Mouse (Mus musculus): ENCODE measurements around the gene Sh3bgrl3.

The Sh3bgrl3 gene

GRCm38 (mm10) chr4:134112403-134112802 is 16.2 kb downstream of the Sh3bgrl3 start:
- DNase-seq (ENCODE audit: low read depth, low spot score): no peak

- DNase-seq (ENCODE audit: low read depth, low spot score): peak; percentile 33
Measured at GRCm38 (mm10) chr4:134110653-134111052, 17.9 kb downstream of the Sh3bgrl3 start.

GRCm38 (mm10) chr4:134108196-134108595 is 20.4 kb downstream of the Sh3bgrl3 start:
- peak; percentile 33 for DNase-seq (ENCODE audit: low read depth, low spot score)

- DNase-seq (ENCODE audit: low read depth, low spot score): no peak
Measured at GRCm38 (mm10) chr4:134107730-134108129, 20.9 kb downstream of the Sh3bgrl3 start.

GRCm38 (mm10) chr4:134106105-134106504 is 22.5 kb downstream of the Sh3bgrl3 start:
- no peak for DNase-seq (ENCODE audit: low read depth, low spot score)

GRCm38 (mm10) chr4:134102742-134103119 is 25.9 kb downstream of the Sh3bgrl3 start:
- no peak for DNase-seq (ENCODE audit: low read depth, low spot score)

GRCm38 (mm10) chr4:134101979-134102741 is 26.4 kb downstream of the Sh3bgrl3 start, which contains the start of gene Ubxn11:
Gene Ubxn11, plus strand, starts transcription at chr4:134102570.
- DNase-seq (ENCODE audit: low read depth, low spot score): peak; percentile 98

GRCm38 (mm10) chr4:134100245-134100644 is 28.3 kb downstream of the Sh3bgrl3 start:
- no peak for DNase-seq (ENCODE audit: low read depth, low spot score)

- no peak for DNase-seq (ENCODE audit: low read depth, low spot score)
Measured at GRCm38 (mm10) chr4:134098628-134099027, 30.0 kb downstream of the Sh3bgrl3 start.

- DNase-seq (ENCODE audit: low read depth, low spot score): no peak
Measured at GRCm38 (mm10) chr4:134097015-134097608, 31.5 kb downstream of the Sh3bgrl3 start.

- DNase-seq (ENCODE audit: low read depth, low spot score): no peak
Measured at GRCm38 (mm10) chr4:134096120-134096519, 32.5 kb downstream of the Sh3bgrl3 start.

- DNase-seq (ENCODE audit: low read depth, low spot score): no peak
Measured at GRCm38 (mm10) chr4:134094923-134095547, 33.6 kb downstream of the Sh3bgrl3 start, which contains the start of gene Cd52. Gene Cd52, minus strand, starts transcription at chr4:134095082.

GRCm38 (mm10) chr4:134094004-134094564 is 34.5 kb downstream of the Sh3bgrl3 start:
- no peak for DNase-seq (ENCODE audit: low read depth, low spot score)

GRCm38 (mm10) chr4:134092382-134093288 is 36.0 kb downstream of the Sh3bgrl3 start:
- peak; percentile 64 for DNase-seq (ENCODE audit: low read depth, low spot score)

- no peak for DNase-seq (ENCODE audit: low read depth, low spot score)
Measured at GRCm38 (mm10) chr4:134091225-134091529, 37.4 kb downstream of the Sh3bgrl3 start.

GRCm38 (mm10) chr4:134090521-134091224 is 37.9 kb downstream of the Sh3bgrl3 start:
- DNase-seq (ENCODE audit: low read depth, low spot score): no peak

- DNase-seq (ENCODE audit: low read depth, low spot score): no peak
Measured at GRCm38 (mm10) chr4:134089029-134089428, 39.6 kb downstream of the Sh3bgrl3 start.

GRCm38 (mm10) chr4:134087412-134087811 is 41.2 kb downstream of the Sh3bgrl3 start:
- DNase-seq (ENCODE audit: low read depth, low spot score): peak; percentile 63

GRCm38 (mm10) chr4:134084999-134085398 is 43.6 kb downstream of the Sh3bgrl3 start:
- DNase-seq (ENCODE audit: low read depth, low spot score): peak; percentile 90

- DNase-seq (ENCODE audit: low read depth, low spot score): no peak
Measured at GRCm38 (mm10) chr4:134082460-134082859, 46.1 kb downstream of the Sh3bgrl3 start.
